27 mouse cellular contexts compared by ENCODE assay signal in the genomic region with DNA sequence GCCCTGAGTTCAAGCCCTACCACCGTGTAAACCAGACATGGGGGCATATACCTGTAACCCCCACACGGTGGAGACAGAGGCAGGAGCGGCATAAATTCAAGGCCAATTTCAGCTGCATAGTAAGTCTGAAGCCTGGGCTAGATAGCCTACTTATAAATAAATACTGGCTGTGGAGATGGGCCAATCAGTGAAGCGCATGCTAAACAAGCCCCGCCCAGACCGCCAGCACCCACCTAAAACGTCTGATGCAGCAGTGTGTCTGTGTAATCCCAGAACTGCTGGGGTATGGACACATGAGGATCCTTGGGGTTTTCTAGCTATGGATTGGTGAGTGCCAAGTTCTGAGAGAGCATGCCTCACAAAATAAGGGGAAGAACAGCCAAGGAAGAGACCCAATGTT. TPM values are rescaled to one million over a fixed set of nuclear protein-coding genes. Genes with fewer than 3 reads are reported as not detected.
"Had no signal": no experiment of that assay in that cellular context is flagged by ENCODE, and none has a peak within 500 bp of the region (broad histone marks: within the 10 kb centered on the region; RNA-seq: fewer than 3 reads in every experiment).

No protein-coding gene starts in this region.

- H3K36me3 ChIP-seq: limb, embryonic 10.5 days; limb, embryonic 13.5 days; liver, embryonic 12.5 days; liver, embryonic 15.5 days; lung, embryonic 15.5 days; midbrain, embryonic 12.5 days; midbrain, embryonic 15.5 days; neural tube, embryonic 13.5 days; stomach, embryonic 15.5 days had no signal

- H3K4me2 ChIP-seq: limb, embryonic 13.5 days; liver, embryonic 12.5 days; liver, embryonic 15.5 days; lung, embryonic 15.5 days; midbrain, embryonic 12.5 days; midbrain, embryonic 15.5 days; neural tube, embryonic 13.5 days; stomach, embryonic 15.5 days had no signal

- ATAC-seq: liver, embryonic 12.5 days; midbrain, embryonic 15.5 days had no signal

- H3K27me3 ChIP-seq: midbrain, embryonic 15.5 days; neural tube, embryonic 13.5 days had no signal

- H3K27ac ChIP-seq: limb, embryonic 10.5 days; limb, embryonic 13.5 days; liver, embryonic 12.5 days; liver, embryonic 15.5 days; lung, embryonic 15.5 days; midbrain, embryonic 12.5 days; midbrain, embryonic 15.5 days; neural tube, embryonic 13.5 days; stomach, embryonic 15.5 days had no signal

- H3K4me3 ChIP-seq: limb, embryonic 10.5 days; limb, embryonic 13.5 days; liver, embryonic 12.5 days; liver, embryonic 15.5 days; lung, embryonic 15.5 days; megakaryocyte, embryonic 14.5 days; midbrain, embryonic 12.5 days; midbrain, embryonic 15.5 days; myocyte; neural tube, embryonic 13.5 days; stomach, embryonic 15.5 days had no signal

- DNase-seq: kidney, adult 18-20 months; kidney, adult 9 months; kidney, postnatal 14 days; kidney, postnatal 4 days; layer of hippocampus, postnatal 36 days; liver; lung, adult 18-20 months; lung, postnatal 10 days; lung, postnatal 36 days; retina, postnatal 1 day; right cerebral cortex, postnatal 25 days; spleen, adult 18-20 months; thymus, postnatal 25 days had no signal

- H3K4me1 ChIP-seq: liver, embryonic 12.5 days; liver, embryonic 15.5 days; lung, embryonic 15.5 days; stomach, embryonic 15.5 days had no signal

- H3K9ac ChIP-seq: limb, embryonic 13.5 days; liver, embryonic 12.5 days; liver, embryonic 15.5 days; lung, embryonic 15.5 days; midbrain, embryonic 12.5 days; midbrain, embryonic 15.5 days; neural tube, embryonic 13.5 days; stomach, embryonic 15.5 days had no signal

- H3K9me3 ChIP-seq: limb, embryonic 10.5 days; liver, embryonic 12.5 days; liver, embryonic 15.5 days; lung, embryonic 15.5 days; midbrain, embryonic 12.5 days; midbrain, embryonic 15.5 days; neural tube, embryonic 13.5 days; stomach, embryonic 15.5 days had no signal

RNA-seq across cellular contexts. Expression of a gene that starts 10.5 kb away (rescaled TPM):
- total RNA-seq: monocyte, adult 5-6 weeks; neutrophil, adult 5-6 weeks had no signal
- polyA plus RNA-seq: liver, embryonic 12.5 days; myocyte; neural tube, embryonic 13.5 days; stomach, embryonic 15.5 days had no signal

RNA-seq across cellular contexts. Expression of a gene that starts 13.8 kb away (rescaled TPM):
- total RNA-seq: monocyte, adult 5-6 weeks; neutrophil, adult 5-6 weeks had no signal
- polyA plus RNA-seq: kidney, embryonic 16.5 days; liver, embryonic 15.5 days had no signal
